Mouse (Mus musculus): ENCODE measurements at regions not wholly inside any gene's neighbourhood (a gene's known extent, or its start where the extent isn't known, plus 50 kb on each side); places are given as distances from the start of the nearest gene placed in this dataset.

GRCm38 (mm10) chr11:114281041-114281695, 214.3 kb upstream of the Sdk2 start:
- ATAC-seq (ENCODE audit: low FRiP score, low read depth) (no peak), DNase-seq (ENCODE audit: low spot score) (no peak)
- Histone ChIP-seq H3K27ac (replicated peaks; ENCODE audit: low read depth, low read length) (no peak overlapping the region), H3K4me3 (replicated peaks; ENCODE audit: low read length) (no peak overlapping the region), H3K4me1 (ENCODE audit: control insufficient read depth, insufficient read depth, low read length) (no peaks in the 10 kb centered on the region), H3K27me3 (ENCODE audit: control insufficient read depth, insufficient read depth, low read length) (no peaks in the 10 kb centered on the region), H3K36me3 (ENCODE audit: control insufficient read depth, insufficient read depth, low read length) (no peaks in the 10 kb centered on the region), H3K4me2 (replicated peaks; ENCODE audit: low read depth, low read length, severe bottlenecking) (no peak overlapping the region), H3K9me3 (ENCODE audit: control insufficient read depth, low read length) (no peaks in the 10 kb centered on the region), H3K9ac (ENCODE audit: low read depth, low read length, severe bottlenecking) (no peak overlapping the region)
- WGBS = 90% methylated on average over 14 of the region's 14 CpGs
- no peak for TF ChIP-seq POLR2A (IDR thresholded peaks at IDR 0.05; ENCODE audit: borderline replicate concordance, extremely low read depth, insufficient read depth, insufficient read length)

- Histone ChIP-seq H3K9me3 (ENCODE audit: control insufficient read depth, low read length) (no peaks in the 10 kb centered on the region), H3K4me2 (replicated peaks; ENCODE audit: low read depth, low read length, severe bottlenecking) (no peak overlapping the region), H3K9ac (ENCODE audit: low read depth, low read length, severe bottlenecking) (no peak overlapping the region), H3K4me1 (ENCODE audit: control insufficient read depth, insufficient read depth, low read length) (no peaks in the 10 kb centered on the region), H3K27me3 (ENCODE audit: control insufficient read depth, insufficient read depth, low read length) (no peaks in the 10 kb centered on the region), H3K27ac (replicated peaks; ENCODE audit: low read depth, low read length) (no peak overlapping the region), H3K4me3 (replicated peaks; ENCODE audit: low read length) (no peak overlapping the region), H3K36me3 (ENCODE audit: control insufficient read depth, insufficient read depth, low read length) (no peaks in the 10 kb centered on the region)
- DNase-seq (ENCODE audit: low spot score) = no peak
- ATAC-seq (ENCODE audit: low FRiP score, low read depth) = no peak
- WGBS = 83% methylated on average over 26 of the region's 26 CpGs
- TF ChIP-seq POLR2A (IDR thresholded peaks at IDR 0.05; ENCODE audit: borderline replicate concordance, extremely low read depth, insufficient read depth, insufficient read length) = no peak
Observed at GRCm38 (mm10) chr11:114277513-114278304, 210.9 kb upstream of the Sdk2 start.

DNA sequence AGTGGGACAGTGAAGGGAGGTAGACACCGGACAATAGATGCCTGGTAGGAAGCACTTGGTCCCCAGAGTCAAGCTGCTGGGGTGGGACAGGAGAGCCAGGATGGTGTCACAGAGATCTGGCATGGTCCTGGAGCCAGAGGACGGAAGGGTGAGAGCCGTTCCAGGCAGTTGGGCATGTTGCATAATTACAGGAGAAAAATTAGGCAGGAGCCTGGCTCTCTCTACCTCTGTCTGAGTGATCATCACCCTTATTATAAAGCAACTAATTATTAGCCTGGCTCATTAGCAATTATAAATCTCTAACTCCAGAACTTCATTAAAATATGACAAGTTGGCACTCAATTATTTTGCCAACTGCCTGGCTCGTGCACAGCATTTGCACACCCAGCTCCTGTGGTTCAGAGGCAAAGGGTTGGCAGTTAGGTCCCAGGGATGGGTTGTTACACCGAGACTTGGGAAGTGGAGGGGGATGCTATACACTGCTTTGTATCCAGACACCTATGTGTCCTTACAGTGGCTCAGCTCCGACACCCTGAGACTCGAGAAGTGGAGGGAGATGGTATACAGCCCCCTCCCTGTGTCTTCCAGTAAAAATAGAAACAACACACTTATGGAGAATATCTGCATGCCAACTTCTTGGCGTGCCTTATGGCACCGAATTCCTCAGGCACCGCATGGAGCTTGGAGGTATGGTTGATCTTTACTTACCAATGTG, 203.7 kb upstream of the Sdk2 start:
- ATAC-seq (ENCODE audit: low FRiP score, low read depth) (no peak), DNase-seq (ENCODE audit: low spot score) (no peak)
- Histone ChIP-seq H3K4me1 (ENCODE audit: control insufficient read depth, insufficient read depth, low read length) (no peaks in the 10 kb centered on the region), H3K4me3 (replicated peaks; ENCODE audit: low read length) (no peak overlapping the region), H3K27ac (replicated peaks; ENCODE audit: low read depth, low read length) (no peak overlapping the region), H3K9me3 (ENCODE audit: control insufficient read depth, low read length) (no peaks in the 10 kb centered on the region), H3K36me3 (ENCODE audit: control insufficient read depth, insufficient read depth, low read length) (no peaks in the 10 kb centered on the region), H3K27me3 (ENCODE audit: control insufficient read depth, insufficient read depth, low read length) (no peaks in the 10 kb centered on the region), H3K9ac (ENCODE audit: low read depth, low read length, severe bottlenecking) (no peak overlapping the region), H3K4me2 (replicated peaks; ENCODE audit: low read depth, low read length, severe bottlenecking) (no peak overlapping the region)
- no peak for TF ChIP-seq POLR2A (IDR thresholded peaks at IDR 0.05; ENCODE audit: borderline replicate concordance, extremely low read depth, insufficient read depth, insufficient read length)
- WGBS = 85% methylated on average over 10 of the region's 10 CpGs

DNA sequence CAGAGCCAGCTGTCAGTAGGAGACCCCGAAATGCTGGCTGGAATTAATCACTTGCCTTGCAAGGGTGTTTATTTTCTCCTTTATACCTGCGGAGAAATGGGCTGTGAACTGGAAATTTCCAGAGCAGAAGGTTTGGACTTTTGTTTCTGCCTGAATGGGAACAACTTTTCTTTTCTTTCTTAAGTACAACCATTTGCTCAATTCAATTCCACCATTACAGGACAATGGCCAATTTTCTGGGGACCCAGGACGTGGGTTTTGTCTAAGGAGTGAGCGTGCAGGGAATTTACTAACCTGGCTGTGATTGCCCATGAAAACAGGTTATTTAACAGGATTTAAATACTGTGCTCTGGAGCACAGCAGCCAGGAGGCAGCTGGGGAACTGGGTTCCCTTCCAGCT, 195.1 kb upstream of the Sdk2 start:
- H3K27ac ChIP-seq (replicated peaks; ENCODE audit: low read depth, low read length) = no peak overlapping the region
- ATAC-seq (ENCODE audit: low FRiP score, low read depth) (no peak), DNase-seq (ENCODE audit: low spot score) (no peak)
- no peaks in the 10 kb centered on the region for H3K36me3 ChIP-seq (ENCODE audit: control insufficient read depth, insufficient read depth, low read length)
- no peak overlapping the region for H3K4me3 ChIP-seq (replicated peaks; ENCODE audit: low read length)
- no peaks in the 10 kb centered on the region for H3K9me3 ChIP-seq (ENCODE audit: control insufficient read depth, low read length)
- 26% methylated on average over 4 of the region's 4 CpGs for WGBS
- no peak overlapping the region for H3K9ac ChIP-seq (ENCODE audit: low read depth, low read length, severe bottlenecking)
- no peaks in the 10 kb centered on the region for H3K27me3 ChIP-seq (ENCODE audit: control insufficient read depth, insufficient read depth, low read length)
- H3K4me1 ChIP-seq (ENCODE audit: control insufficient read depth, insufficient read depth, low read length) = no peaks in the 10 kb centered on the region
- no peak for TF ChIP-seq POLR2A (IDR thresholded peaks at IDR 0.05; ENCODE audit: borderline replicate concordance, extremely low read depth, insufficient read depth, insufficient read length)
- H3K4me2 ChIP-seq (replicated peaks; ENCODE audit: low read depth, low read length, severe bottlenecking) = no peak overlapping the region

DNA sequence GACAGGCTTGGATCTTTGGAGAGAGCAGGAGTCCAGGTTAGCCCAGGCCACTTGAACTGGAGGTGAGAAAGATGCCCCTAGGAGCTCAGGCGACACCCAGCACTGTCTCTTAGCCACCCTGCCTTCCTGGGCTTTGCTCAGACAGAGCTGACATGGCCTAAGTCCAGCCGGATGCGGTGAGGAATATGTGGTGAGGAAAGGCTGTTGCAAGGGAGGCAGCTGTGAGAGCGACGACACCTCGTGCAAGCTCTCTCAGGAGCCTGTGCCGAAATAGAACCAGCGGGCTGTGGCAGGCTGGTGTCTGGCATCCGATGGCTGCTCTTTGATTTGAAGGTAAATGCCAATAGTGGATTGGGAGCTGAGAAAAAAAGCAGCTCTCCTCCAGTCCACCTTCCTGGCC, 191.4 kb upstream of the Sdk2 start:
- peaks cover 2% of the 10 kb centered on the region for H3K4me1 ChIP-seq (ENCODE audit: control insufficient read depth, insufficient read depth, low read length)
- no peak overlapping the region for H3K4me3 ChIP-seq (replicated peaks; ENCODE audit: low read length)
- no peaks in the 10 kb centered on the region for H3K27me3 ChIP-seq (ENCODE audit: control insufficient read depth, insufficient read depth, low read length)
- H3K27ac ChIP-seq (replicated peaks; ENCODE audit: low read depth, low read length) = no peak overlapping the region
- no peak overlapping the region for H3K4me2 ChIP-seq (replicated peaks; ENCODE audit: low read depth, low read length, severe bottlenecking)
- no peaks in the 10 kb centered on the region for H3K36me3 ChIP-seq (ENCODE audit: control insufficient read depth, insufficient read depth, low read length)
- DNase-seq (ENCODE audit: low spot score) (no peak), ATAC-seq (ENCODE audit: low FRiP score, low read depth) (no peak)
- H3K9ac ChIP-seq (ENCODE audit: low read depth, low read length, severe bottlenecking) = no peak overlapping the region
- 88% methylated on average over 9 of the region's 9 CpGs for WGBS
- no peaks in the 10 kb centered on the region for H3K9me3 ChIP-seq (ENCODE audit: control insufficient read depth, low read length)
- TF ChIP-seq POLR2A (IDR thresholded peaks at IDR 0.05; ENCODE audit: borderline replicate concordance, extremely low read depth, insufficient read depth, insufficient read length) = no peak
